Mouse (Mus musculus) skeletal muscle tissue, adult 2 months (tissue): ENCODE measurements around the gene Hebp1.

Experiments used
- DNase-seq: peaks from one replicate; pipeline ENCODE4 v3.0.0-alpha.2; 2012; ENCODE audit warnings: low read depth, low spot score

The Hebp1 gene

GRCm38 (mm10) chr6:135162311-135162710, 35.5 kb downstream of the Hebp1 start:
- no peak for DNase-seq

- DNase-seq, result no peak
Observed at GRCm38 (mm10) chr6:135161356-135161755, 36.5 kb downstream of the Hebp1 start.

- no peak for DNase-seq
Observed at GRCm38 (mm10) chr6:135158509-135158908, 39.3 kb downstream of the Hebp1 start.

GRCm38 (mm10) chr6:135157496-135157895, 40.3 kb downstream of the Hebp1 start:
- DNase-seq, result no peak

- DNase-seq, result no peak
Observed at GRCm38 (mm10) chr6:135156597-135156996, 41.2 kb downstream of the Hebp1 start.

- DNase-seq, result no peak
Observed at GRCm38 (mm10) chr6:135153719-135154118, 44.1 kb downstream of the Hebp1 start.

GRCm38 (mm10) chr6:135150311-135150710, 47.5 kb downstream of the Hebp1 start:
- DNase-seq, result no peak

GRCm38 (mm10) chr6:135149722-135150121, 48.1 kb downstream of the Hebp1 start:
- DNase-seq, result no peak

- no peak for DNase-seq
Observed at GRCm38 (mm10) chr6:135149175-135149574, 48.6 kb downstream of the Hebp1 start.

- DNase-seq, result no peak
Observed at GRCm38 (mm10) chr6:135148506-135148905, 49.3 kb downstream of the Hebp1 start.

GRCm38 (mm10) chr6:135145976-135146375, 51.8 kb downstream of the Hebp1 start:
- no peak for DNase-seq

- DNase-seq, result peak; percentile 44
Observed at GRCm38 (mm10) chr6:135144516-135144915, 53.3 kb downstream of the Hebp1 start.

GRCm38 (mm10) chr6:135143151-135143550, 54.7 kb downstream of the Hebp1 start:
- DNase-seq, result no peak

GRCm38 (mm10) chr6:135141451-135142147, 56.2 kb downstream of the Hebp1 start:
- no peak for DNase-seq

- peak; percentile 50 for DNase-seq
Observed at GRCm38 (mm10) chr6:135138746-135139145, 59.1 kb downstream of the Hebp1 start.

GRCm38 (mm10) chr6:135138207-135138606, 59.6 kb downstream of the Hebp1 start:
- no peak for DNase-seq

GRCm38 (mm10) chr6:135137736-135138135, 60.1 kb downstream of the Hebp1 start:
- peak; percentile 74 for DNase-seq

- DNase-seq, result peak; percentile 57
Observed at GRCm38 (mm10) chr6:135136439-135137161, 61.2 kb downstream of the Hebp1 start.

- DNase-seq, result no peak
Observed at GRCm38 (mm10) chr6:135135735-135136134, 62.1 kb downstream of the Hebp1 start.

- no peak for DNase-seq
Observed at GRCm38 (mm10) chr6:135133486-135133885, 64.3 kb downstream of the Hebp1 start.

- DNase-seq, result no peak
Observed at GRCm38 (mm10) chr6:135133086-135133485, 64.7 kb downstream of the Hebp1 start.

GRCm38 (mm10) chr6:135124755-135125380, 73.0 kb downstream of the Hebp1 start:
- no peak for DNase-seq

GRCm38 (mm10) chr6:135118183-135118582, 79.6 kb downstream of the Hebp1 start, which contains the start of gene Gprc5d:
Gene Gprc5d (minus strand): TSS chr6:135118283.
- DNase-seq, result no peak
